Mouse (Mus musculus) bone marrow, adult 2 months (tissue): ENCODE measurements at regions not wholly inside any gene's neighbourhood (a gene's known extent, or its start where the extent isn't known, plus 50 kb on each side); places are given as distances from the start of the nearest gene placed in this dataset.

Source experiments
- CTCF ChIP-seq: fragments of 200-500 bp; IDR thresholded peaks from 2 replicates; pipeline ENCODE4 v1.5.1; 2011; ENCODE audit warnings: low read length, control low read depth; ENCODE audit not compliant: control insufficient read depth, insufficient read depth
- POLR2A ChIP-seq: fragments of 200-500 bp; IDR thresholded peaks from 2 replicates; pipeline ENCODE4 v1.6.1; 2011; ENCODE audit warnings: low read depth, mild to moderate bottlenecking, control low read depth, low read length, borderline replicate concordance; ENCODE audit not compliant: control insufficient read depth

DNA sequence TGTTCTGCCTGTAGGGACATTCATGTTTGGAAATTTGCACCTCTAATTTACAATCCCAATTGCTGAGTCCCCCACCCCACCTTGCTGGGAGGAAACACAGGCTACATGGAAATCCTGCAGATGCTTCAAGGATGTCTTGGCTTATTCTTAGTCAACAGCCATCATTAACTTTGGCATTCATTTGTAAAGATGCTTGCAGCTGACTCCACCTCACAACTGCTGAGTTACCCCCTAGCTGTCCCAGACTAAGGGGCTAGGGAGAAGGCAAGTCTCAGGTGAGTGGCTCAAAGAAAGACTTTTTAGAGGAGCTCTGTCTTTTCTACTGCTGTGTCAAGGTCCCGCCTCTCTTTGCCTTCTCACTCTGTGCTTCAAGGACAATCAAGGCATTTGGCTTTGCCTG is 160.7 kb upstream of the Arrdc4 start:
- TF ChIP-seq CTCF: no peak
- TF ChIP-seq POLR2A: no peak
